In genomic region chr3:66650749-66651472, GRCm38 (mm10) we compare ENCODE assay signal across 9 mouse cellular contexts.
DNase-seq lines count a peak whose midpoint lies in the region; ATAC-seq and TF ChIP-seq lines count a peak whose summit lies in the region.
"Had no signal": no experiment of that assay in that cellular context is flagged by ENCODE, and none has a peak within 500 bp of the region (broad histone marks: within the 10 kb centered on the region; RNA-seq: fewer than 3 reads in every experiment).

No protein-coding gene starts in this region.

- TF ChIP-seq CTCF in heart, postnatal 0 days (IDR thresholded peaks at IDR 0.05; ENCODE audit: low read depth) = no peak

- H3K36me3 ChIP-seq in heart, postnatal 0 days (replicated peaks; ENCODE audit: control insufficient read depth, insufficient read depth, low read length) = no peaks in the 10 kb centered on the region
- H3K36me3 ChIP-seq in embryonic facial prominence, embryonic 13.5 days = no peaks in the 10 kb centered on the region
- H3K36me3 ChIP-seq: liver, embryonic 13.5 days; stomach, embryonic 15.5 days had no signal

- no peaks in the 10 kb centered on the region for H3K9me3 ChIP-seq in heart, postnatal 0 days (replicated peaks; ENCODE audit: control insufficient read depth, low read length)
- H3K9me3 ChIP-seq in embryonic facial prominence, embryonic 13.5 days = no peaks in the 10 kb centered on the region
- H3K9me3 ChIP-seq: liver, embryonic 13.5 days; stomach, embryonic 15.5 days had no signal

- intact Hi-C loops in heart, postnatal 10 days (cut with DNase I) = no loop called here

- H3K27ac ChIP-seq in heart, postnatal 0 days (ENCODE audit: low read depth) = no peak overlapping the region
- H3K27ac ChIP-seq in embryonic facial prominence, embryonic 13.5 days = peak overlapping the region; percentile 39; the same call in 1 of the 2 replicates
- H3K27ac ChIP-seq: liver, embryonic 13.5 days; stomach, embryonic 15.5 days had no signal

- no peak for TF ChIP-seq EP300 in heart, postnatal 0 days (IDR thresholded peaks at IDR 0.05; ENCODE audit: low read depth)

- no peaks in the 10 kb centered on the region for H3K27me3 ChIP-seq in heart, postnatal 0 days (ENCODE audit: control insufficient read depth, insufficient read depth, low read length)
- H3K27me3 ChIP-seq in embryonic facial prominence, embryonic 13.5 days = peaks cover 3% of the 10 kb centered on the region; the same call in 1 of the 2 replicates
- H3K27me3 ChIP-seq: liver, embryonic 13.5 days; stomach, embryonic 15.5 days had no signal

- no peak for DNase-seq in heart, postnatal 0 days (ENCODE audit: low spot score)
- no peak for DNase-seq in heart, postnatal 10 days
- DNase-seq in R1 (ENCODE audit: low read depth, low spot score) = peak; percentile 15
- DNase-seq in mesoderm, embryonic 11.5 days (ENCODE audit: low read depth, low spot score) = peak; percentile 24
- no peak for DNase-seq in urinary bladder, postnatal 36 days (ENCODE audit: low spot score in 2 of 2)
- no peak for DNase-seq in lung, postnatal 36 days
- DNase-seq: liver, embryonic 13.5 days had no signal

- H3K9ac ChIP-seq in heart, postnatal 0 days (replicated peaks; ENCODE audit: low read depth, low read length) = no peak overlapping the region
- H3K9ac ChIP-seq in embryonic facial prominence, embryonic 13.5 days = no peak overlapping the region
- H3K9ac ChIP-seq: liver, embryonic 13.5 days; stomach, embryonic 15.5 days had no signal

- 0 out of 2 replicates have a peak overlapping the region, but pooled peaks have one; percentile 18 for H3K4me2 ChIP-seq in heart, postnatal 0 days (ENCODE audit: low read depth, low read length)
- H3K4me2 ChIP-seq in embryonic facial prominence, embryonic 13.5 days = peak overlapping the region; percentile 30
- H3K4me2 ChIP-seq: liver, embryonic 13.5 days; stomach, embryonic 15.5 days had no signal

- no peak for ATAC-seq in heart, postnatal 0 days (ENCODE audit: insufficient read depth, low read depth)
- ATAC-seq in embryonic facial prominence, embryonic 13.5 days (ENCODE audit: insufficient number of reproducible peaks, insufficient read depth, low FRiP score, low TSS enrichment, low read depth) = peak; percentile 67; the same call in 1 of the 2 replicates

- 65% methylated on average over 16 of the region's 16 CpGs for whole genome bisulfite sequencing in heart, postnatal 0 days
- 49% methylated on average over 16 of the region's 16 CpGs for WGBS in embryonic facial prominence, embryonic 13.5 days

- H3K4me3 ChIP-seq in heart, postnatal 0 days (ENCODE audit: low read depth, low read length) = no peak overlapping the region
- no peak overlapping the region for H3K4me3 ChIP-seq in embryonic facial prominence, embryonic 13.5 days
- H3K4me3 ChIP-seq: liver, embryonic 13.5 days; stomach, embryonic 15.5 days had no signal

- H3K4me1 ChIP-seq in heart, postnatal 0 days (ENCODE audit: control insufficient read depth, insufficient read depth) = 0 out of 2 replicates have a peak, but pooled peaks cover 4% of the 10 kb centered on the region
- peaks cover 23% of the 10 kb centered on the region for H3K4me1 ChIP-seq in embryonic facial prominence, embryonic 13.5 days
- H3K4me1 ChIP-seq: stomach, embryonic 15.5 days had no signal

Comparison
In these comparisons a context has a peak if more than half of its experiments do, and no peak if none do; other contexts are left out.
1. DNase-seq: peak in R1 (single experiment) and mesoderm, embryonic 11.5 days (single experiment); none in heart, postnatal 0 days (single experiment), heart, postnatal 10 days (0 of 2), urinary bladder, postnatal 36 days (0 of 2) and lung, postnatal 36 days (single experiment).